Mouse (Mus musculus) testis, postnatal 14 days (tissue): ENCODE results near the gene Acss2.
A peak's percentile ranks its signal among the peaks of the same experiment; 100 is the strongest.

ENCODE experiments used
- DNase-seq: peaks from one replicate; pipeline ENCODE4 v3.0.0; 2021; ENCODE audit warnings: low spot score

Gene Acss2

GRCm38 (mm10) chr2:155517455-155518423 lies at the start of gene Acss2, which contains the start of gene Ggt7:
Acss2 (plus strand) TSS chr2:155517948.
Ggt7 (minus strand) TSS chr2:155518237.
- DNase-seq: peak; percentile 99

GRCm38 (mm10) chr2:155472671-155473569 lies 44.8 kb upstream of the Acss2 start:
- peak; percentile 45 for DNase-seq

GRCm38 (mm10) chr2:155473570-155474088 lies 44.1 kb upstream of the Acss2 start, which contains the start of gene Ncoa6:
Ncoa6 (minus strand) TSS chr2:155473894.
- peak; percentile 70 for DNase-seq

GRCm38 (mm10) chr2:155482021-155482420 lies 35.7 kb upstream of the Acss2 start:
- no peak for DNase-seq

- no peak for DNase-seq
Measured at GRCm38 (mm10) chr2:155490998-155491397, 26.8 kb upstream of the Acss2 start.

GRCm38 (mm10) chr2:155502596-155502995 lies 15.2 kb upstream of the Acss2 start:
- DNase-seq: no peak

- peak; percentile 37 for DNase-seq
Measured at GRCm38 (mm10) chr2:155504440-155505355, 13.1 kb upstream of the Acss2 start.

GRCm38 (mm10) chr2:155505811-155506210 lies 11.9 kb upstream of the Acss2 start:
- no peak for DNase-seq

- DNase-seq: no peak
Measured at GRCm38 (mm10) chr2:155507721-155508470, 9.9 kb upstream of the Acss2 start.

- no peak for DNase-seq
Measured at GRCm38 (mm10) chr2:155512479-155512878, 5.3 kb upstream of the Acss2 start.

GRCm38 (mm10) chr2:155513543-155513942 lies 4.2 kb upstream of the Acss2 start:
- no peak for DNase-seq

GRCm38 (mm10) chr2:155514666-155515065 lies 3.1 kb upstream of the Acss2 start:
- DNase-seq: peak; percentile 75

GRCm38 (mm10) chr2:155515941-155516340 lies 1.8 kb upstream of the Acss2 start:
- DNase-seq: peak; percentile 44

GRCm38 (mm10) chr2:155518531-155519270 lies 953 bp downstream of the Acss2 start:
- no peak for DNase-seq

- no peak for DNase-seq
Measured at GRCm38 (mm10) chr2:155523706-155524105, 6.0 kb downstream of the Acss2 start.

- DNase-seq: no peak
Measured at GRCm38 (mm10) chr2:155524378-155524777, 6.6 kb downstream of the Acss2 start.

- no peak for DNase-seq
Measured at GRCm38 (mm10) chr2:155527367-155527766, 9.6 kb downstream of the Acss2 start.

- no peak for DNase-seq
Measured at GRCm38 (mm10) chr2:155536292-155536691, 18.5 kb downstream of the Acss2 start.

- DNase-seq: no peak
Measured at GRCm38 (mm10) chr2:155537761-155538462, 20.2 kb downstream of the Acss2 start.
